Mouse (Mus musculus) hindbrain, embryonic 16.5 days (tissue): ENCODE measurements around the gene Arhgef26. TPM values are rescaled to one million over a fixed set of nuclear protein-coding genes. Genes with fewer than 3 reads are reported as not detected.

Experiments used
- ATAC-seq: fragments of 200-750 bp; cut with Nextera tagmentation; 2 replicates; pipeline ENCODE4 v1.8.0; 2017; ENCODE audit warnings: moderate TSS enrichment, moderate library complexity
- H3K27ac ChIP-seq: fragments of 300-500 bp; sonication (generic); 2 replicates; pipeline ENCODE4 v1.5.1; 2014; ENCODE audit warnings: low read depth, mild to moderate bottlenecking, control low read depth, low read length, moderate library complexity
- H3K27me3 ChIP-seq: fragments of 300-500 bp; sonication (generic); replicated peaks from 2 replicates; pipeline ENCODE4 v1.6.1; 2014; ENCODE audit warnings: low read length; ENCODE audit not compliant: control insufficient read depth, insufficient read depth
- H3K36me3 ChIP-seq: fragments of 300-500 bp; sonication (generic); 2 replicates; pipeline ENCODE4 v1.6.1; 2014; ENCODE audit warnings: mild to moderate bottlenecking, low read length, moderate library complexity, mixed read lengths; ENCODE audit not compliant: control insufficient read depth, insufficient read depth
- H3K4me1 ChIP-seq: fragments of 300-500 bp; sonication (generic); 2 replicates; pipeline ENCODE4 v1.6.1; 2014; ENCODE audit warnings: low read depth, low read length; ENCODE audit not compliant: control insufficient read depth, insufficient read depth
- H3K4me2 ChIP-seq: fragments of 300-500 bp; sonication (generic); 2 replicates; pipeline ENCODE4 v1.6.1; 2014; ENCODE audit warnings: mild to moderate bottlenecking, low read length, control low read depth, moderate library complexity
- H3K4me3 ChIP-seq: fragments of 300-500 bp; sonication (generic); 2 replicates; pipeline ENCODE4 v1.5.1; 2014; ENCODE audit warnings: mild to moderate bottlenecking, low read length, control low read depth, moderate library complexity
- H3K9ac ChIP-seq: fragments of 300-500 bp; sonication (generic); 2 replicates; pipeline ENCODE4 v1.6.1; 2014; ENCODE audit warnings: low read depth, mild to moderate bottlenecking, control low read depth, low read length, moderate library complexity
- H3K9me3 ChIP-seq: fragments of 300-500 bp; sonication (generic); 2 replicates; pipeline ENCODE4 v1.6.1; 2014; ENCODE audit warnings: mild to moderate bottlenecking, low read length, moderate library complexity; ENCODE audit not compliant: control insufficient read depth
- WGBS: fragments of 180-500 bp; shearing (Covaris S2); extraction: QIAGEN DNeasy Blood & Tissue Kit; methylation state at CpG from one replicate; pipeline ENCODE4 v1.1.7; 2014; 5-methylcytosine and 5-hydroxymethylcytosine counted together
- polyA plus RNA-seq: library from polyadenylated mRNA; unstranded; fragments of >200 nt; fragmentation: Nextera tagmentation; extraction: Ambion mirVana; gene quantifications from 2 replicates; pipeline ENCODE4 v1.2.1, GENCODE M21; 2015

The Arhgef26 gene
- 14.9 and 16.2 TPM in 2 replicates for polyA plus RNA-seq

DNA sequence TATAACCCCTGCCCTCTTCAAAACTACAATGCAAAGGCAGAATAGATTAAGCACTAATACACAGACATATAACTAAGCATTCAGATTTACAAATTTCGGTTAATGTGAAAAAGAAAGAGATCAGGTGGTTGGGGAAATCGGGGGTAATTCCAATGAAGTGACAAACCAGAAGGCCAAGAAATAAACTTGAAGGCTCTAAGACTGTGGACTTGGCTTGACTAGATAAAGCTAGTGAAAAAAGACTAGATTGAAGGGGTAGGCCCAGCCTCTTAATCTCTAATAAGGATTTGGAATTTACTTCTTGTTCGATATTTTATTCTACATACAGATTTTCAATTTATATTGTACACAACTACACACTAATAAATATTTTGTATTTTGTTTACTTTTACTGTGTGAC is at the start of gene Arhgef26:
Arhgef26 (plus strand) TSS at position 301 of the 400 bp plus-strand sequence.
- Histone ChIP-seq H3K27me3 (peaks cover 3% of the 10 kb centered on the region; the same call in 1 of the 2 replicates), H3K27ac (peak within 1 kb of the TSS; percentile 65), H3K4me3 (peak within 1 kb of the TSS; percentile 78), H3K4me1 (peaks cover 3% of the 10 kb centered on the region), H3K9me3 (no peaks in the 10 kb centered on the region), H3K9ac (peak within 1 kb of the TSS; percentile 76), H3K4me2 (peak within 1 kb of the TSS; percentile 82), H3K36me3 (no peaks in the 10 kb centered on the region)
- WGBS, result 88% methylated on average over 3 of the region's 3 CpGs
- no peak for ATAC-seq

DNA sequence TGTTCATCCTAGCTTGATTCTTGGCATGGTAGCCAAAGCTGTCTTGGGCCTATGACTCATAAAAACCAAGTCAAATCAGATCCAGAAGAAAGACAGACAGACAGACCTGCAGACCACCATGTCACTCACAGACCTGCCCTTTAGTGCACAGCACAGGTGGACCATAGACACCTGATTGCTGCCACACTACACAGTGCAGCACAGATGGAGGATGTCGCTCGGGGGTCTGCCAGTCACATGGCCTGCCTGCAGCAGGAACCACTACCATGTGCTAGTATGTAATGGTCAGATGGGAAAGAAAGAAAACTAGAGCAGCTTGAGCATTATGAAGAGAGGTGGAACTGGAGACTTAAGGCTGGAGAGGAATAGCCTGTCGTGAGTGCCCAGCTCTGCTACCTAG is 27.7 kb upstream of the Arhgef26 start:
- Histone ChIP-seq H3K27ac (no peak overlapping the region), H3K9me3 (no peaks in the 10 kb centered on the region), H3K4me1 (no peaks in the 10 kb centered on the region), H3K4me3 (no peak overlapping the region), H3K27me3 (no peaks in the 10 kb centered on the region), H3K9ac (no peak overlapping the region), H3K36me3 (no peaks in the 10 kb centered on the region), H3K4me2 (no peak overlapping the region)
- no peak for ATAC-seq
- 93% methylated on average over 3 of the region's 3 CpGs for WGBS

DNA sequence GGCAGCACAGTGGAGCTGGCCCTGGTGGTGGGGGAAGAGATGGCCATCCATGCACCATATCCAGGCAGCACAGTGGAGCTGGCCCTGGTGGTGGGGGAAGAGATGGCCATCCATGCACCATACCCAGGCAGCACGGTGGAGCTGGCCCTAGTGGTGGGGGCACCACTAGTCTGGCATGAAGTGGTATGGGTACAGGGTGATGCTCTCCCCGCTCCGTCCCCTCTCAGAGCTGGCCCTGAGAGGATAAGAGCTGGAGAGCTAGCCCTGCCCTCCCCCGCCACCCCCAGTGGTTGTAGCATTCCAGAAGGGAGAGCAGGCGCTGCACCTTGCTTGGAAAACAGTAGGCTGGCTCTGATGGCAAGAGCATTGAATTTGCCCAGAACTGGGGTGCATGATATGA is 26.9 kb upstream of the Arhgef26 start:
- WGBS, result 87% methylated on average over 5 of the region's 5 CpGs
- no peak overlapping the region for H3K4me3 ChIP-seq
- H3K36me3 ChIP-seq, result no peaks in the 10 kb centered on the region
- no peak for ATAC-seq
- H3K27ac ChIP-seq, result no peak overlapping the region
- no peaks in the 10 kb centered on the region for H3K27me3 ChIP-seq
- H3K9me3 ChIP-seq, result no peaks in the 10 kb centered on the region
- H3K4me1 ChIP-seq, result no peaks in the 10 kb centered on the region
- H3K9ac ChIP-seq, result no peak overlapping the region
- H3K4me2 ChIP-seq, result no peak overlapping the region

DNA sequence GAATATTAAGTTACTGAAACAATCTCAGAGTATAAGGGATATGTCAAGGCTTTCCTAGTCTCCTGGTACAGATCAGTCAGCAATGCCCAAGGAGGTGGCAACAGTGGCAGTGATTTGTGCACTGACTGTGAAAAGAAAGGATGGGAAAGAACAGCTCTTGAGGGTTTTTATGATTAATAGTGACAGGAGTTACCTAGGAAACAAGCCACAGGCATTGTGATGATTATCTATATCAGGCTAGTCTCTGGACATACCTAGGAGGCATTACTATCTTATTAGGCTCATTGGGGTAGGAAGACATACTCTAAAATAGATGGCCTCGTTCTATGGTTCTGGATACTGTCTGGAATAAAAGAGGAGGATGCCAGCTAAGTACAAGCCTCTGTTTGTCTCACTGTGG is 13.4 kb upstream of the Arhgef26 start:
- 50% methylated on average over 1 of the region's 1 CpGs for WGBS
- H3K27ac ChIP-seq, result no peak overlapping the region
- ATAC-seq, result peak; percentile 67

DNA sequence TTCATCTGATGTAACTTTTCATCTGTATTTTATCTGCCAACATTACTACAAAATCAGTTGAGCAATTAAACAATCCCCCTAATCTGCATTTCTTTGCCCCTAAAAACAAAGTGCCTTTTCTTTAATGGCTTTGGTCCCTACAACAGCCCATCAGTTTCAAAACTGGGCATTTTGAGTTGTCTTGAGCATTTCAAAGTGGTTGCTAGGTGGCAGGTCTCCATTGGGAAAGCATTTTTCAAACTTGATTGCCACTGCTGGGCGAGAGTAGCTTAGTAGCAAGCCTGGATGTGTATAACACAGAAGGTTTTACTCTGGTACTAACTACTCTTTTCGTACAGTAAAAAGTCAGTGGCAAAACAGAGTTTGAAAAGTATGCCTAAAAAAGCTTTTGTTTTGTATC is 10.2 kb upstream of the Arhgef26 start:
- Histone ChIP-seq H3K4me1 (0 out of 2 replicates have a peak, but pooled peaks cover 2% of the 10 kb centered on the region), H3K27me3 (no peaks in the 10 kb centered on the region), H3K36me3 (no peaks in the 10 kb centered on the region), H3K27ac (no peak overlapping the region), H3K9ac (no peak overlapping the region), H3K4me2 (no peak overlapping the region), H3K4me3 (no peak overlapping the region), H3K9me3 (no peaks in the 10 kb centered on the region)
- peak; percentile 74; the same call in 1 of the 2 replicates for ATAC-seq
- WGBS, result 37% methylated on average over 2 of the region's 2 CpGs

More for the DNA sequence above, 13.4 kb upstream of the Arhgef26 start:
- no peak overlapping the region for H3K4me3 ChIP-seq
- H3K36me3 ChIP-seq, result no peaks in the 10 kb centered on the region
- no peak overlapping the region for H3K9ac ChIP-seq
- no peaks in the 10 kb centered on the region for H3K9me3 ChIP-seq
- H3K27me3 ChIP-seq, result no peaks in the 10 kb centered on the region
- 0 out of 2 replicates have a peak, but pooled peaks cover 2% of the 10 kb centered on the region for H3K4me1 ChIP-seq
- H3K4me2 ChIP-seq, result no peak overlapping the region

DNA sequence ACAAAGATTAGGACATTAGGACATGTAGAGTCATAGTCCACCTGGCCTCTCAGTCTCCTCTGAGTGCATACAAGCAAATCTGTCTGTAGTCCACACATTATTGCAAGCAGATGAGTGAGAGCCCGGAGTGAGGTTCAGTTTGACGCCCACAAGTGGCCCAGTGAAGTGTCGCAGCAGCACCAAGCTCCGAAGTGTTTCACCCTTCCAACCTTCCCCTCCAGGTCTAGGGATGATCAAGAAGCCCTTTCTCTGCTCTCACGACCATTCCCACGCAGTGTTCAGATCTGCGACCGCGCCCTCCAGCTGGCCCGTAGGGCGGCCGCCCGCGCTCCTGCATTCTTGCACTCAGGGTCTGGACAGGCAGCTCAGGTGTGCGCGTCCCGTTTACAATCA is 313 bp downstream of the Arhgef26 start:
- 1% methylated on average over 17 of the region's 17 CpGs for WGBS
- Histone ChIP-seq H3K9ac (peak overlapping the region; percentile 76), H3K36me3 (no peaks in the 10 kb centered on the region), H3K27me3 (peaks cover 3% of the 10 kb centered on the region; the same call in 1 of the 2 replicates), H3K9me3 (no peaks in the 10 kb centered on the region), H3K4me1 (peaks cover 3% of the 10 kb centered on the region), H3K4me2 (peak overlapping the region; percentile 82), H3K4me3 (peak overlapping the region; percentile 78), H3K27ac (no peak overlapping the region)
- peak; percentile 73; the same call in 1 of the 2 replicates for ATAC-seq

DNA sequence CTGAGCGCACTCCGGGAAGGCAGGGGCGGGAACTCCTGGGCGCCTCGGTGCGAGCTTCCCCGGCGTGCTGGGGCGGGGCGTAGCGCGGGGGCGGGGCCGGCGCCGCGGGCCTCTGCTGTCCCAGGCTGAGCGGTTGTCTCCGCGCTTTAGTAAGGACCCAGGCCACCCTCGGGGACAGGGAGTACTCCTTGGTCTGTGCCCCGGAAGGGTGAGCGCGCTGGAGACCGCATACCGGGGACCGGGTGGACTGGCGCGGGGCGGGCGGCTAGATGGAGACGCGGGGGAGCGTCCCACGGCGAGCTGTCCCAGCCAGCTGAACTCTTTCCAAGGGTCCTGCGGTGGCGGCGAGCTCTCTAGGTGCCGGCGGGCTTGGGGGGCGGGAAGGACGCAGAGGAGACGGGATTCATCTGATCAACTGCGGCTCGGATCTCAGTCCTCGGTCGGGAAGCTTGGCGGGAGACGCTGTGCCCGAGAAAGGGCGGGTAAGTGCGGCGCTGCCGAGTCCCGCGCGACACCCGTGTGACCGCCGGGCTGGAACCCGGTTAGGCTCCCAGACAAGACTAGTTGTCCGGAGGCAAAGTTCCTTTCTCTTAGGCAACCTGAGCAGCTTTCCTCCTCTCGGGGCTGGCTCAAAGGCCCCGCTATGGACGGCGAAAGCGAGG is 841 bp downstream of the Arhgef26 start:
- H3K27ac ChIP-seq, result peak overlapping the region; percentile 65
- H3K36me3 ChIP-seq, result no peaks in the 10 kb centered on the region
- WGBS, result under 1% methylated on average over 68 of the region's 68 CpGs
- H3K4me3 ChIP-seq, result peak overlapping the region; percentile 78
- peak overlapping the region; percentile 76 for H3K9ac ChIP-seq
- no peaks in the 10 kb centered on the region for H3K9me3 ChIP-seq
- H3K4me1 ChIP-seq, result peaks cover 3% of the 10 kb centered on the region
- H3K4me2 ChIP-seq, result peak overlapping the region; percentile 82
- ATAC-seq, result peak; percentile 96
- peaks cover 3% of the 10 kb centered on the region; the same call in 1 of the 2 replicates for H3K27me3 ChIP-seq

DNA sequence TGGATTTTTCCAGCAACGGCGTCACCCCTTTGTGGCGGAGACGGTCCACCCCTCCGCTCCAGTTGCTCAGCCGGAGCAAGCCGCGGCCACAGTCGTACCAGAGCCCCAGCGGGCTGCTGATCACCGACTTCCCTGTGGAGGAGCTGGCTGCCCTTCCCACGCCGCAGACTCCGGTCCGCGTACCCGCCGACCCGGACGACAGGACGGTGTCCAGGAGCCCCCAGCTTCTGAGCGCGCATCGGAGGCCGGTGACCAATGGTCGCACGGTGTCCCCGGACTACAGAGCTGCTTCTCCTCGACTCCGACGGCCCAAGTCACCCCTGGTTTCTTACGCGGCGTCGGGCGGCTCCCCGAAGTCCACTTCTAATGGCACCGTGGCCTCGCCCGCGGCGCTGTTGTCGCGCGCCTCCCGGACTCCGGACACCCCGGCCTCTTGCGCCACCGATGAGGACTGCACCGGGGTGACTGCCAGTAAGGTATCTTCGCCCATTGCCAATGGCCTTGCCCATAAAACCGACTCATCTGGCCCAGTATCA is 1.4 kb downstream of the Arhgef26 start:
- peak; percentile 68 for ATAC-seq
- peaks cover 3% of the 10 kb centered on the region; the same call in 1 of the 2 replicates for H3K27me3 ChIP-seq
- peak overlapping the region; percentile 82 for H3K4me2 ChIP-seq
- peak overlapping the region; percentile 78 for H3K4me3 ChIP-seq
- peak overlapping the region; percentile 65 for H3K27ac ChIP-seq
- peak overlapping the region; percentile 76 for H3K9ac ChIP-seq
- H3K4me1 ChIP-seq, result peaks cover 3% of the 10 kb centered on the region
- H3K36me3 ChIP-seq, result no peaks in the 10 kb centered on the region
- H3K9me3 ChIP-seq, result no peaks in the 10 kb centered on the region
- WGBS, result under 1% methylated on average over 53 of the region's 53 CpGs

DNA sequence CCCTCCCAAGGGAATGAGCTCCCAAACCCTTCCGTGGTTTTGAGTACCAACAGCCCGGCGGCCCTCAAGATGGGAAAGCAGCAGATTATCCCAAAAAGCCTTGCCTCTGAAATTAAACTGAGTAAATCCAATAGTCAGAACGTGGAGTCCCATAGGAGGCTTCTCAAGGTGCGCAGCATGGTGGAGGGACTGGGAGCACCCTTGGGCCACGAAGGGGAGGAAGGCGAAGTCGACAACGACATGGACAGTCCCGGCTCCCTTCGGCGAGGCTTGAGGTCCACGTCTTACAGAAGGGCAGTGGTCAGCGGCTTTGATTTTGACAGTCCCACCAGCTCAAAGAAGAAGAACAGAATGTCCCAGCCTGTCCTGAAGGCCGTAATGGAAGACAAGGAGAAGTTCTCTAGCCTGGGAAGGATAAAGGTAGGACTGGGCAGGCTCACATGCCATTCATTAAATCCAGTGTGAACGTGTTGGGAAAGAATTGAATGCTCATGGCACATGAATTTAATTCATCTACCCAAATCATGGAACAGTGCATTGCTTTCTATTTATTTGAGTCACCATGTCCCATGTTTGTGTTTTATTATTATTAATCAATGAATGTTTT is 2.1 kb downstream of the Arhgef26 start:
- no peak for ATAC-seq
- H3K9ac ChIP-seq, result peak overlapping the region; percentile 76; the same call in 1 of the 2 replicates
- H3K36me3 ChIP-seq, result no peaks in the 10 kb centered on the region
- H3K4me3 ChIP-seq, result peak overlapping the region; percentile 78
- peak overlapping the region; percentile 82 for H3K4me2 ChIP-seq
- H3K9me3 ChIP-seq, result no peaks in the 10 kb centered on the region
- H3K27ac ChIP-seq, result no peak overlapping the region
- peaks cover 3% of the 10 kb centered on the region; the same call in 1 of the 2 replicates for H3K27me3 ChIP-seq
- 9% methylated on average over 16 of the region's 16 CpGs for WGBS
- peaks cover 3% of the 10 kb centered on the region for H3K4me1 ChIP-seq
